Mouse (Mus musculus): ENCODE measurements around the gene Lhfpl5.

The Lhfpl5 gene

DNA sequence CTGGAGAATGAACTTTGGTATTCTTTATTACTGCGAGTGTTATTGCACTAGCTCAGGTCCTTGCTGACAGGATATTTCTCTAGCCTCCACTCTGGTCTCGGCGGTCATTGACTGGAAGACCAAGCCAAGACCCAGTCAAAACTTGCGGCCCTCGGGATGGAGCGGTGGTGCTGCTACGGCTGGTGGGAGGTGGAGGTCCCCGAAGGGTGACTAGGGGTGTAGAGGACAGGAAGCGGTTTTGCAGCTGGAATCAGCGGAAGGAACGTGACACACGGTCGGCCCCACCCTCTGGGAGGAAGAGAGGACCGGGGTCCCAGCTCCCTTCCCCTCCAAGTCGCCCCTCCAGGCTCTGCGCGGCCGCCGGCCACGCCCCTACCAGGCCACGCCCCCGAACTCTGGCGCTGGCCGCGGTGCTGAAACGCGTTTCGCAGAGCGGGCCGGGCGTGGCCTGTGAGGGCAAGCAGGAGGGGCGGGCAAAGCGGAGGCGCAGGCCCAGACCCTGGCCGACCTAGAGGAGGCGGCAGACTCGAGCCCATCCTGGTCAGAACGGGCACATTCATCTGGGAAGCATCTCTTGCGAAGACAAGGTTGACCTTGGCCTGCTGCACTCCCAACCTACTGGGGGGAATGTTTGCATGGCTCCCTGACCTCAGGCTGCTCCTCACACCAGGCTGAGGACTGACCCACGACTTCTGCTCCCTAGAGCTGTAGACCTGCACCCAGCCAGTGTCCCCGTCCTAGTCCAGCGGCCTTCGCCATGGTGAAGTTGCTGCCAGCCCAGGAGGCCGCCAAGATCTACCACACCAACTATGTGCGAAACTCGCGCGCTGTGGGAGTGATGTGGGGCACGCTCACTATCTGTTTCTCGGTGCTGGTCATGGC lies at the start of gene Lhfpl5:
Lhfpl5 (plus strand) TSS at position 398 of the 882 bp plus-strand sequence.
- CTCF ChIA-PET, result no interaction called here

DNA sequence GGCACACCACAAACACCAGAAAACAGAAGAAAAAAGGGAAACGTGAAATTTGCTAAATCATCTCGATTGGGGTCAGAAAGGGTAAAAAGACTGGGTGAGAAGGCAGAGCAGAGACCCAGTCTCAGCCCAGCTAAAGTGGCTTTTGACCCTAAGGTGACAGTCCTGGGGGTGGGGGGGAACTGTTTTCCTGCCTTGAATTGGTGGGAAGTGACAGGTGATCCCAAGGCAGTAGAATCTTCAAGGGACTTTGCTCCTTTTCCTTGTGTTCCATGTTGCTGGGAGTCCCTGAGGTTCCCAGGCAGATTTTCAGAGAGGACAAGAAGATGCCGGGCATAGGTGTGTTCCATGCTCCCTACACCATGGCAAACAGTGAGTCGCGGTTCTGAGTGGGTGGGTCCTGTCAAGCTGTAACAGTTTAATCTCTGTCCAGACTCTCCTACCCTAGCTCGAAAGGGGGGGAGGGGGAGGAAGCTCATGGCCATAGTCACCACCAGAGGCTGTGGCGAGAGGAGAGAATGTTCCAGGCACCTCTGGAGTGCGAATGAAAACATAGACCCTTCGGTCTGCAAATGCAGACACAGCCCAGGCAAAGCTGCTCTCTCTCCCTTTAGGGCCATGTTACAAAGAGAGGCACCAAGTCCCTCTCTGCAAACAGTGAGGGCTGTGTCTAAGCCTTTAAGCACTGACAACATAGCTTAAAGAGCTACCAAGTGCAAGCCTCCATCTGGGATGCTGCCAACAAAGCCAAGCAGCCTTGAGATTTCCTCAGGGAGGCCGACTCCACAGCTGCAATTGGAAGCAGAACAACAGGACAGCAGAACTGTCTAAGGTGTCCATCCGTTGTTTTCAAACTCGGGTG lies 48.0 kb upstream of the Lhfpl5 start:
- CTCF ChIA-PET, result interaction anchor here (0.5 to 2.1 kb wide), 8 partner anchors 9 to 158 kb away, joined by 3 to 8 read pairs (median 4); no protein-coding TSS in a partner anchor

GRCm38 (mm10) chr17:28528043-28528351 lies 47.4 kb upstream of the Lhfpl5 start:
- CTCF ChIA-PET, result interaction anchor here (0.5 to 2.1 kb wide), 8 partner anchors 26 to 226 kb away, joined by 3 to 15 read pairs (median 4); no protein-coding TSS in a partner anchor

- CTCF ChIA-PET, result interaction anchor here (0.6 to 2.1 kb wide), 3 partner anchors 124 to 823 kb away, joined by 3 to 8 read pairs (median 3); no protein-coding TSS in a partner anchor
Observed at GRCm38 (mm10) chr17:28529116-28529515, 46.3 kb upstream of the Lhfpl5 start.

DNA sequence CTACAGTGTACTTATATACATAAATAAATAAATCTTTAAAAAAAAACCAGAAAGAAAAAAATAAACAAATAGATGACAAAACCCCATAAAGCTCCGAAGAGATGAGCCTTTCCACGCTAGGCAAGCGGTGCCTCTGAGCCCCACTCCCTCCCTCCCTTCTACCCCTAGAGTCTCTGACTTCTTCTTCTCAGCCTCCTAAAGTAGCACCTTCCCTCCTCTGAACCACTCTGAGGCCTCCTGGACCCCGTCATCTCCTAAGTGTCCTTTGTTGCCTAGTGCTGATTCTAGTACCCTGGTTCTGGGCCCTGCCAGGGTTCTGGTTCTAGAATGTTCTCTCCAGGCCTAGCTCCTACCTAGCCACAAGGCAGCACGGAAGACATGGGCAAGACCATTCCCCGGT lies 44.9 kb upstream of the Lhfpl5 start, which contains the start of gene Armc12:
Armc12 (plus strand) TSS at position 301 of the 400 bp plus-strand sequence.
- CTCF ChIA-PET, result interaction anchor here (0.9 kb wide), 1 partner anchor 123 kb away, joined by 3 read pairs; no protein-coding TSS in a partner anchor

DNA sequence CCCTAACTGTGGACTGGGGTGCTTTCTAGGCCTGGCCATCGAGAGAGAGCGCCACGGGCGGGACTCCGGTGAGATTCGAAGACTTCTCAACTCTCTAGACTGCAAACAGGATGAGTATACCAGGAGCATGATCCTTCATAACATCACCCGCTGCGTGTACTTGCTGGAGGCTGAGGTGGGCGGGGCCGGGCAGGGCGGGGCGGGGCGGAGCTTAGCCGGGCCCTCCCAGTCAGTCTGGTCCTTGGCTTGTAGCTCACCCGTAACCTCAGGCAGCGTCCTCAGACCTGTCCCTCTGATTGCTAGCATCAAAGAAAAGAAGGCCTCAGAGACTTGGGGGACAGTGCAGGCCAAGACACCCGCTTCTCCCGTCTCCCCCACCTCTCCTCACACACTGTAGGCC lies 43.5 kb upstream of the Lhfpl5 start:
- CTCF ChIA-PET, result no interaction called here

- CTCF ChIA-PET, result no interaction called here
Observed at GRCm38 (mm10) chr17:28532557-28532956, 42.9 kb upstream of the Lhfpl5 start.

- CTCF ChIA-PET, result no interaction called here
Observed at GRCm38 (mm10) chr17:28533327-28533726, 42.1 kb upstream of the Lhfpl5 start.

GRCm38 (mm10) chr17:28537881-28538280 lies 37.6 kb upstream of the Lhfpl5 start:
- CTCF ChIA-PET, result interaction anchor here (0.7 kb wide), 1 partner anchor 131 kb away, joined by 6 read pairs; no protein-coding TSS in a partner anchor

GRCm38 (mm10) chr17:28546925-28547324 lies 28.5 kb upstream of the Lhfpl5 start:
- CTCF ChIA-PET, result no interaction called here

- CTCF ChIA-PET, result no interaction called here
Observed at GRCm38 (mm10) chr17:28548550-28548949, 26.9 kb upstream of the Lhfpl5 start.

- CTCF ChIA-PET, result no interaction called here
Observed at GRCm38 (mm10) chr17:28549111-28549510, 26.3 kb upstream of the Lhfpl5 start, which contains the start of gene Clpsl2. Clpsl2 (plus strand) TSS chr17:28549411.

DNA sequence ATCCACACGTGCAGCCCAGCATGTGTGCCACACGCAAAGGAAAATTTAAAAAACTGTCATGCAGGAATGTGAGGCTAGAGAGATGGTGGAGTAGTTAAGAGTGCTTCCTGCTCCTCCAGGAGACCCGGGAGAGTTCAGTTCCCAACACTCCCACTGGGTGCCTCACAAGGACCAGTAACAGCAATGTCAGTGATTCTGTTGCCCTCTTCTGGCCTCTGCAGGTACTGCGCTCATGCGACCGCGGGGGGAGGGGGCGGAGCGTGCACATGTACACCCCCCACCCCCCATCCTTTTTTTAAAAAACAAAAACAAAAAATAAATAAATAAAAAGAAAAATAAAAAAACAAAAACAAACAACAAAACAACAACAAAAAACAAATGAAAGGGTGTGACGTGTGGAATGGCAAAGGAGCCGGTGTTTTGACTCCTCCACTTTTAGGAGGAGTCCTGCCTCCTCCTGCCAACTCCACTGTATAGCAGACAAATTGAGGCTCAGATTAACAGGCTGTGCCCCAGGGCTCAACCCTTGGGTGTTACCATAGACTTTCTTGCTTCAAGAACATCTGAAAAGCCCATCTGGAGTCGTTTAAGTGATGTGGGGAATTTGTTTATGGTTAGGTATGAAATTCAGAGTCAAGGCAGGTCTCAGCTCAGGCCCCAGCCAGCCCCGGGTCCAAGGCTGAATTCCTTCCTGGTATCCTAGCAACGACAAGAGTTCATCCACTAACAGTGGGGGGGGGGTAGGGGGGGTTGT lies 22.2 kb upstream of the Lhfpl5 start:
- CTCF ChIA-PET, result interaction anchor here (0.6 to 1.2 kb wide), 2 partner anchors 25 to 28 kb away, joined by 4 to 10 read pairs; no protein-coding TSS in a partner anchor

DNA sequence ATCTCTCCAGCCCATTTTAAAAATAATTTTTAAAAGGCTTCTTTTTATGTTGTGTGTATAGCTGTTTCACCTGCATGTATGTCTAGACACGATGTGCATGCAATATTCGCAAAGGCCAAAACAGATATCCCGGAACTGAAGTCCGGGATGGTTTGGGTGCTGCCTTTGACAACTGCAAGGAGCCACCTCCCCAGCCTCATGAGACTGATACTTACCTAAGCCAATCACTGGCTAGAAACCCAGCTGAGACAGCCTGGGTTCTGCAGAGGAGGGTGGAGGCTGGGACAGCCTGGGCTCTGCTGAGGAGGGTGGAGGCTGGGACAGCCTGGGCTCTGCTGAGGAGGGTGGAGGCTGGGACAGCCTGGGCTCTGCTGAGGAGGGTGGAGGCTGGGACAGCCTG lies 21.4 kb upstream of the Lhfpl5 start:
- CTCF ChIA-PET, result interaction anchor here (0.6 to 1.2 kb wide), 2 partner anchors 26 to 29 kb away, joined by 4 to 10 read pairs; no protein-coding TSS in a partner anchor

- CTCF ChIA-PET, result interaction anchor here (1.1 kb wide), 1 partner anchor 12 kb away, joined by 3 read pairs; no protein-coding TSS in a partner anchor
Observed at GRCm38 (mm10) chr17:28556635-28557396, 18.6 kb upstream of the Lhfpl5 start.

DNA sequence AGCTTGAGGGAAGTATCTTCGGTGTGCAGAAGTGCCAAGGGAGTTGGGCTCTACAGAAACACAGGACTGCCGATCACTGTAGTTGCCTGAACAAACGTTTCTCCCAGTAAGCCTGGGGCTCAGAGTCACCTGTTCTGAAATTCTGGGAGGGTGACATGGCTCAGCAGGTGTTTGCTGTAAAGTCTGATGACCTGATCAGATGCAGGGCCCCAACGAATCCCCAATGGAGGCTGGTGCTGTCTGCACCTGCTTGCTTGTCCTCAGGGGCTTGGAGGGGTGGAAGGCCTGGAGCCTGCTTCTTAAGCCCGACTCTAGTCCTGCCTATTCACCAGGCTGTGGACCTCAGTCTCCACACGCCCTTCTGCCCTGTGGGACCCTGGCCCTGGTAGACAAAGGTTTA lies 17.7 kb upstream of the Lhfpl5 start:
- CTCF ChIA-PET, result no interaction called here

DNA sequence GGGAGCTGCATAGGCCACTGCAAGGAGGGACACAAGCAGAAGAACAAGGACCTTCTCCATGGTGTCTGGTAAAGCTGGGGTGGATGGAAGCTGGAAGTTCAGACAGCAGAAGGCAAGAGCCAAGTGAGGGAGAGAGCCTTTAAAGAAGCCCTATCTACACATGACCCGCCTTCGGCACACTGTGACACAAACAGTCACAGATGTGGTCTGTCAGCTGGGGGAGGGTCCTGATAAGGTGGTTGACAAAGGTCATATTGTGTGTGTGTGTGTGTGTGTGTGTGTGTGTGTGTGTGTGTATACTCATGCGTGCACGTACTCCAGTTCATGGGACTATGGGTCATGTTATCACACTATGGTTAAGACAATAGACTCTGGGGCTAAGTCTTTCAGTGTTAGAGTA lies 14.8 kb upstream of the Lhfpl5 start, which contains the start of gene Clps:
Clps (minus strand) TSS at position 169 of the 400 bp plus-strand sequence.
- CTCF ChIA-PET, result interaction anchor here (0.7 kb wide), 1 partner anchor 366 kb away, joined by 3 read pairs; no protein-coding TSS in a partner anchor

- CTCF ChIA-PET, result interaction anchor here (0.5 kb wide), 1 partner anchor 153 kb away, joined by 3 read pairs; no protein-coding TSS in a partner anchor
Observed at GRCm38 (mm10) chr17:28561613-28562012, 13.8 kb upstream of the Lhfpl5 start.

DNA sequence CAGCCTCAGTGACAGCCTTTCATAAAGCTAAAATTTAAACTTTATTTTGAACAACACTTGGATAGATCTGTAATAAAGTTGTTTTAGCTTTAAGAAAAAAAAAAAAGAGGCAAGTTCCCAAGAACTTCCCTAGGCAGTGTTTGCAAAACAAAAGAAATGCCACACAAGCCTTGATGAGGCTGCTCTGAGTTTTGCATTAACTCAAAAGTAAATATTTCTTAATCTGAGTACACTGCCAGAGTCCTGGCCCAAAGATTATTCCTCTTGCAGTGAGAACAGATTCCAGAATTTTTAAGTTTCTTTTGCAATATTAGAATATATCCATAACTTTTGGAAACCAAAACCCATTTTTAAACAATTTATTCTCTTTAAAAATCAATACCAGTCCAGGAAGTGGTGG lies 10.3 kb upstream of the Lhfpl5 start:
- CTCF ChIA-PET, result no interaction called here

DNA sequence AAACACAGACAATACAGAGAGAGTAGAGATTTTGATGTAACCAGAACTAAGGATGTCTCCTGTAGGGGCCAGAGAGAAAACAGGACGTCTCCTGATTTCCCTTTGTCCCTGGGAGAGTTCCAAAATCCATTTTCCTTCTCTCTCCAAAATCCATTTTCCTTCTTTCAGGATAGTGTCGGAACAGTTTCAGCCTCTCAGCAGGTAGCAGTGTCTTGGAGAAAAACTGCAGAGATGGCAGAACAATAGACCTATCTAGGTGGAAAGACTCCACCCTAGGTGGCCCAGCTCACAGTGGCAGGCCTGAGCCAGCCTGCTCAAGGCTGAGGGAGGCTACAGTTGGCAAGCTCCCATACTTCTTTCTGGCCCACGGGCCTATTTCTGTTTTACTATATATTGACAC lies 7.9 kb upstream of the Lhfpl5 start:
- CTCF ChIA-PET, result interaction anchor here (0.6 kb wide), 1 partner anchor 1095 kb away, joined by 3 read pairs; no protein-coding TSS in a partner anchor
